In genomic region chr19:15357181-15357580, GRCm38 (mm10) we compare ENCODE assay signal across 28 mouse cellular contexts.
"Had no signal": no experiment of that assay in that cellular context is flagged by ENCODE, and none has a peak within 500 bp of the region (broad histone marks: within the 10 kb centered on the region; RNA-seq: fewer than 3 reads in every experiment).

No protein-coding gene starts in this region.

- H3K36me3 ChIP-seq: embryonic facial prominence, embryonic 10.5 days; embryonic facial prominence, embryonic 12.5 days; embryonic facial prominence, embryonic 13.5 days; embryonic facial prominence, embryonic 15.5 days; forebrain, embryonic 10.5 days; forebrain, embryonic 12.5 days; forebrain, embryonic 15.5 days had no signal

- H3K4me2 ChIP-seq: embryonic facial prominence, embryonic 12.5 days; embryonic facial prominence, embryonic 13.5 days; embryonic facial prominence, embryonic 15.5 days; forebrain, embryonic 12.5 days; forebrain, embryonic 13.5 days; forebrain, embryonic 15.5 days had no signal

- H3K27ac ChIP-seq: embryonic facial prominence, embryonic 10.5 days; embryonic facial prominence, embryonic 12.5 days; embryonic facial prominence, embryonic 13.5 days; embryonic facial prominence, embryonic 15.5 days; forebrain, embryonic 10.5 days; forebrain, embryonic 12.5 days; forebrain, embryonic 13.5 days; forebrain, embryonic 15.5 days; heart, adult 2 months had no signal

- DNase-seq: cerebellum, adult 2 months; cerebellum, adult 8-10 months; cerebellum, adult 9-10 months; cerebellum, adult 9-11 months; cerebellum, postnatal 10 days; cerebellum, postnatal 14 days; cerebellum, postnatal 25 days; cerebellum, postnatal 36 days; embryo, embryonic 11 days; forebrain, postnatal 0 days; gastrocnemius, postnatal 10 days; gastrocnemius, postnatal 14 days; gastrocnemius, postnatal 25 days; gastrocnemius, postnatal 36 days; heart, adult 11 months; heart, adult 18-20 months; heart, adult 2 months had no signal

- H3K9ac ChIP-seq: embryonic facial prominence, embryonic 12.5 days; embryonic facial prominence, embryonic 13.5 days; embryonic facial prominence, embryonic 15.5 days; forebrain, embryonic 12.5 days; forebrain, embryonic 13.5 days; forebrain, embryonic 15.5 days; forebrain, postnatal 0 days had no signal

- H3K4me3 ChIP-seq: embryonic facial prominence, embryonic 10.5 days; embryonic facial prominence, embryonic 12.5 days; embryonic facial prominence, embryonic 13.5 days; embryonic facial prominence, embryonic 15.5 days; erythroblast, embryonic 14.5 days; forebrain, embryonic 10.5 days; forebrain, embryonic 12.5 days; forebrain, embryonic 13.5 days; forebrain, embryonic 15.5 days; heart, adult 2 months had no signal

- H3K27me3 ChIP-seq: embryonic facial prominence, embryonic 12.5 days; embryonic facial prominence, embryonic 13.5 days; embryonic facial prominence, embryonic 15.5 days; forebrain, embryonic 12.5 days; forebrain, embryonic 13.5 days; forebrain, embryonic 15.5 days had no signal

- ATAC-seq: forebrain, embryonic 13.5 days; forebrain, embryonic 14.5 days; forebrain, embryonic 15.5 days; forebrain, embryonic 16.5 days; forebrain, postnatal 0 days had no signal

- H3K9me3 ChIP-seq: embryonic facial prominence, embryonic 10.5 days; embryonic facial prominence, embryonic 12.5 days; embryonic facial prominence, embryonic 13.5 days; embryonic facial prominence, embryonic 15.5 days; forebrain, embryonic 10.5 days; forebrain, embryonic 12.5 days; forebrain, embryonic 13.5 days; forebrain, embryonic 15.5 days had no signal

- H3K4me1 ChIP-seq: embryonic facial prominence, embryonic 10.5 days; embryonic facial prominence, embryonic 12.5 days; embryonic facial prominence, embryonic 13.5 days; embryonic facial prominence, embryonic 15.5 days; forebrain, embryonic 10.5 days; forebrain, embryonic 12.5 days; forebrain, embryonic 13.5 days; forebrain, embryonic 15.5 days had no signal
